Mouse (Mus musculus): ENCODE data around the gene Col23a1. TPM values are rescaled to one million over a fixed set of nuclear protein-coding genes. Genes with fewer than 3 reads are reported as not detected.

Col23a1 gene
- polyA plus RNA-seq, 1 experiment, result 10.3 TPM

DNA sequence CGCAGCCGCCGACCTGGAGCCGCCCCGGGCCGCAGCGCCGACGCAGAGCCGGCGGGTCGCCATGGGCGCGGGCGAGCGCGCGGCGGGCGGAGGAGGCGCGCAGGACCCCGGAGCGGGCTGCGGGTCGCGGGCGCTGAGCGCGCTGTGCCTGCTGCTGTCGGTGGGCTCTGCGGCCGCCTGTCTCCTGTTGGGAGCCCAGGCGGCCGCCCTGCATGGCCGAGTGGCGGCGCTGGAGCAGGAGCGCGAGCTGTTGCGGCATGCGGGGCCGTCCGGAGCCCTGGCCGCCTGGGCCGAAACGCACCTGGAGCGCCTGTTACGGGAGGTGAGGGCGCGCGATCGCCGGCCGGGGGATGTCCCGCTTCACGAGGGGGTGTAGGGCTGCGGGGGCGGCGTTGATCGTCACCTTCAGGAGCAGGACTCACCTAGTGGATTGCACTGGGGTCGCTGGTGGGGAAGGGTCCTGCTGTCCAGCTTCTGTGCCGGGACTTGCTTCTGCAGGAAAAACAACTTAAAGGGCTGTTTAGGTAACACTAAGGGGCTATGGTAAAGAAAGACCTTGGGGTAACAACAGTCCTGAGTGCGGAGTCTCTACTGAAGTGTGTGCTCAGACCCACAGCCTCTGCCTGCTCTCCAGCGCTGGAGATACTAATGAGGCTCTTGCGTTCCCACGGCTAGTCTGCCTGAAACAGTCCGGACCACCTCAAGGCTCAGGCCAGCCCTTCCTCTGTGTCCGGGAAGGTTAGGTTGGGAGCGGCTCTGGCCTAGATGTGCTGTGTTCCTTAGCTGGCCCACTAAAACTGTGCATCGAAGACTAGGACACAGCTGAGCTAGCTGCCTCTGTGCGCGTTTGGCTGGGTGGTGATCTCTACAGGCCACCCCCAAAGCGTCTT lies 591 bp downstream of the Col23a1 start:
- H3K4me2 ChIP-seq (ENCODE audit: low read depth), result peak overlapping the region; percentile 76
- TF ChIP-seq POLR2A (IDR thresholded peaks at IDR 0.05; ENCODE audit: insufficient read length, low read depth), result no peak
- H3K4me3 ChIP-seq, result no peak overlapping the region
- H3K27me3 ChIP-seq (ENCODE audit: control insufficient read depth, insufficient read depth, insufficient read length), result peaks cover 25% of the 10 kb centered on the region
- no peaks in the 10 kb centered on the region for H3K36me3 ChIP-seq (ENCODE audit: control insufficient read depth, insufficient read depth)
- no peaks in the 10 kb centered on the region for H3K79me2 ChIP-seq (ENCODE audit: control insufficient read depth, insufficient read depth)
- peak overlapping the region; percentile 68 for H3ac ChIP-seq (ENCODE audit: control insufficient read depth, insufficient read length)

GRCm38 (mm10) chr11:51293956-51294530 lies 4.3 kb downstream of the Col23a1 start:
- peaks cover 25% of the 10 kb centered on the region for H3K27me3 ChIP-seq (ENCODE audit: control insufficient read depth, insufficient read depth, insufficient read length)
- no peaks in the 10 kb centered on the region for H3K36me3 ChIP-seq (ENCODE audit: control insufficient read depth, insufficient read depth)
- H3K4me2 ChIP-seq (ENCODE audit: low read depth), result no peak overlapping the region
- H3K4me3 ChIP-seq, result no peak overlapping the region
- TF ChIP-seq TCF3 (IDR thresholded peaks at IDR 0.05; ENCODE audit: insufficient read length, low read depth) (no peak), USF1 (IDR thresholded peaks at IDR 0.05; ENCODE audit: low read depth) (no peak), E2F4 (IDR thresholded peaks at IDR 0.05; ENCODE audit: insufficient read depth) (no peak), MYOD1 (IDR thresholded peaks at IDR 0.05; ENCODE audit: control insufficient read depth in 1 of 3, insufficient read length in 2 of 3, low read depth in 2 of 3) (no peak), REST (IDR thresholded peaks at IDR 0.05; ENCODE audit: insufficient read depth, insufficient read length) (no peak), MAX (IDR thresholded peaks at IDR 0.05; ENCODE audit: low read depth) (no peak), POLR2AphosphoS2 (IDR thresholded peaks at IDR 0.05; ENCODE audit: insufficient read length, low read depth) (no peak), POLR2A (IDR thresholded peaks at IDR 0.05; ENCODE audit: insufficient read length, low read depth) (no peak), TCF12 (IDR thresholded peaks at IDR 0.05; ENCODE audit: insufficient read depth, poor library complexity, severe bottlenecking) (no peak), MYOG (IDR thresholded peaks at IDR 0.05; ENCODE audit: control insufficient read depth in 1 of 3, insufficient read depth in 1 of 3, insufficient read length in 2 of 3, low read depth in 2 of 3) (no peak), CEBPB (IDR thresholded peaks at IDR 0.05; ENCODE audit: insufficient read depth, poor library complexity, severe bottlenecking) (no peak), SRF (IDR thresholded peaks at IDR 0.05; ENCODE audit: control insufficient read depth, insufficient read length, low read depth) (no peak)
- H3K79me2 ChIP-seq (ENCODE audit: control insufficient read depth, insufficient read depth), result no peaks in the 10 kb centered on the region
- H3ac ChIP-seq (ENCODE audit: control insufficient read depth, insufficient read length), result no peak overlapping the region

GRCm38 (mm10) chr11:51295742-51296141 lies 6.0 kb downstream of the Col23a1 start:
- no peak overlapping the region for H3ac ChIP-seq (ENCODE audit: control insufficient read depth, insufficient read length)
- no peak overlapping the region for H3K4me2 ChIP-seq (ENCODE audit: low read depth)
- H3K36me3 ChIP-seq (ENCODE audit: control insufficient read depth, insufficient read depth), result no peaks in the 10 kb centered on the region
- H3K27me3 ChIP-seq (ENCODE audit: control insufficient read depth, insufficient read depth, insufficient read length), result peaks cover 17% of the 10 kb centered on the region
- TF ChIP-seq E2F4 (IDR thresholded peaks at IDR 0.05; ENCODE audit: insufficient read depth), result no peak
- TF ChIP-seq POLR2AphosphoS2 (IDR thresholded peaks at IDR 0.05; ENCODE audit: insufficient read length, low read depth), result no peak
- TF ChIP-seq USF1 (IDR thresholded peaks at IDR 0.05; ENCODE audit: low read depth), result no peak
- no peak for TF ChIP-seq MYOD1 (IDR thresholded peaks at IDR 0.05; ENCODE audit: control insufficient read depth in 1 of 3, insufficient read length in 2 of 3, low read depth in 2 of 3)
- TF ChIP-seq MYOG (IDR thresholded peaks at IDR 0.05; ENCODE audit: control insufficient read depth in 1 of 3, insufficient read depth in 1 of 3, insufficient read length in 2 of 3, low read depth in 2 of 3), result no peak
- no peak for TF ChIP-seq TCF3 (IDR thresholded peaks at IDR 0.05; ENCODE audit: insufficient read length, low read depth)
- TF ChIP-seq REST (IDR thresholded peaks at IDR 0.05; ENCODE audit: insufficient read depth, insufficient read length), result no peak
- no peak for TF ChIP-seq POLR2A (IDR thresholded peaks at IDR 0.05; ENCODE audit: insufficient read length, low read depth)
- H3K79me2 ChIP-seq (ENCODE audit: control insufficient read depth, insufficient read depth), result no peaks in the 10 kb centered on the region
- no peak overlapping the region for H3K4me3 ChIP-seq

DNA sequence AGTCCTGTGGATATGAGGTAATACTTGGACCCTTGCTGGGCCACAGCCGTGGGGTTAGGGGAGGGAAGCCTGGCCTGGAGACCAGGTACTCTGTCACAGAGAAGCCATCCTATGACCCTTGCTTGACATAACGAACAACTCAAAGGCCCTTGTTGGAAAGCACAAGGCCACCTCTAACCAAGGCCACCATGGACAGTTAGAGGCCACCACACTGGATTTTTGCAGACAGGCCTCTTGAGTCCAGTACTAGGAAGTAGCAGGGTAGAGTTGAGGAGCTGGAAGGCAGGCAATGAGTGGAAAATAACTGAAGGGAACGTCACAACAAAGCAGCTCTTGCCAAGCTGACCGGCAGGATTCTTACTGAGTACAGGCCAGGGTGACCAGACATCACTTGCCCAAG lies 9.0 kb downstream of the Col23a1 start:
- Histone ChIP-seq H3K4me2 (ENCODE audit: low read depth) (no peak overlapping the region), H3ac (ENCODE audit: control insufficient read depth, insufficient read length) (no peak overlapping the region), H3K27me3 (ENCODE audit: control insufficient read depth, insufficient read depth, insufficient read length) (no peaks in the 10 kb centered on the region), H3K36me3 (ENCODE audit: control insufficient read depth, insufficient read depth) (no peaks in the 10 kb centered on the region), H3K4me3 (no peak overlapping the region), H3K79me2 (ENCODE audit: control insufficient read depth, insufficient read depth) (no peaks in the 10 kb centered on the region)
- no peak for TF ChIP-seq REST (IDR thresholded peaks at IDR 0.05; ENCODE audit: insufficient read depth, insufficient read length)
- no peak for TF ChIP-seq SRF (IDR thresholded peaks at IDR 0.05; ENCODE audit: control insufficient read depth, insufficient read length, low read depth)
- TF ChIP-seq POLR2A (IDR thresholded peaks at IDR 0.05; ENCODE audit: insufficient read length, low read depth), result no peak
- no peak for TF ChIP-seq USF1 (IDR thresholded peaks at IDR 0.05; ENCODE audit: low read depth)
- TF ChIP-seq MYOD1 (IDR thresholded peaks at IDR 0.05; ENCODE audit: control insufficient read depth in 1 of 3, insufficient read length in 2 of 3, low read depth in 2 of 3), result no peak
- TF ChIP-seq TCF12 (IDR thresholded peaks at IDR 0.05; ENCODE audit: insufficient read depth, poor library complexity, severe bottlenecking), result no peak
- TF ChIP-seq CEBPB (IDR thresholded peaks at IDR 0.05; ENCODE audit: insufficient read depth, poor library complexity, severe bottlenecking), result no peak
- no peak for TF ChIP-seq MAX (IDR thresholded peaks at IDR 0.05; ENCODE audit: low read depth)
- TF ChIP-seq POLR2AphosphoS2 (IDR thresholded peaks at IDR 0.05; ENCODE audit: insufficient read length, low read depth), result no peak
- no peak for TF ChIP-seq TCF3 (IDR thresholded peaks at IDR 0.05; ENCODE audit: insufficient read length, low read depth)
- no peak for TF ChIP-seq E2F4 (IDR thresholded peaks at IDR 0.05; ENCODE audit: insufficient read depth)
- TF ChIP-seq MYOG (IDR thresholded peaks at IDR 0.05; ENCODE audit: control insufficient read depth in 1 of 3, insufficient read depth in 1 of 3, insufficient read length in 2 of 3, low read depth in 2 of 3), result no peak

Measured in myocyte (in vitro differentiated cells).